Mouse (Mus musculus): ENCODE data around the gene Ccdc28b. TPM values are rescaled to one million over a fixed set of nuclear protein-coding genes. Genes with fewer than 3 reads are reported as not detected.

The Ccdc28b gene
- 10 to 100 TPM; 28.7 to 29.2 TPM for total RNA-seq (2021)
- long read RNA-seq, experiment 1, transcript Ccdc28b-201 (6 exons, 879 nt), result major isoform, 13 of 14 reads
- long read RNA-seq, experiment 1, partial matches to known transcripts, result 0 of 14 reads
- long read RNA-seq, experiment 1, other reads (novel, unspliced or antisense), result 1 of 14 reads
- long read RNA-seq, experiment 2, transcript Ccdc28b-201 (6 exons, 879 nt), result major isoform, 12 of 16 reads
- long read RNA-seq, experiment 2, partial matches to known transcripts, result 1 of 16 reads
- long read RNA-seq, experiment 2, other reads (novel, unspliced or antisense), result 0 of 16 reads

DNA sequence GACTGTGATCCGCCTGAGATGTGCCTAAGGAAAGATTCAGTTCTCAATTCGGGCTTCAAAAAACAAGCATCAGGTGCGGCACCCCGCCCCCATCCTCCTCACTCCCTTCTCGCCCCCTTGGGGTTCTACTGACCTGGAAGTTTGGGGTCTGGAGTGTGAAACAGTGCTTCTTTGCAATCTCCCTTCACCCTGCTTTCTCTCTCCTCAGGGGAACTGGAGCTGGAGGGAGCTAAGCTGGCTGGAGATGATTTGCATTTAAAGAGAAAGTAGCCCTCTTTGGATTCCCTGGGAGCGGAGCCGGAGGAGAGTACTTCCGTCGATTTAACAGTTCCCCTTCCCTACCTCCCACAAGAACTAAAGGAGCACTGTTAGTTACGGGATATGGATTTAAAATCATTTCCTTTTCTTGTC is at the start of gene Ccdc28b:
Gene Ccdc28b (minus strand): TSS at position 267 of the 411 bp plus-strand sequence.
- DNase-seq (ENCODE audit: low spot score), result peak; percentile 64

DNA sequence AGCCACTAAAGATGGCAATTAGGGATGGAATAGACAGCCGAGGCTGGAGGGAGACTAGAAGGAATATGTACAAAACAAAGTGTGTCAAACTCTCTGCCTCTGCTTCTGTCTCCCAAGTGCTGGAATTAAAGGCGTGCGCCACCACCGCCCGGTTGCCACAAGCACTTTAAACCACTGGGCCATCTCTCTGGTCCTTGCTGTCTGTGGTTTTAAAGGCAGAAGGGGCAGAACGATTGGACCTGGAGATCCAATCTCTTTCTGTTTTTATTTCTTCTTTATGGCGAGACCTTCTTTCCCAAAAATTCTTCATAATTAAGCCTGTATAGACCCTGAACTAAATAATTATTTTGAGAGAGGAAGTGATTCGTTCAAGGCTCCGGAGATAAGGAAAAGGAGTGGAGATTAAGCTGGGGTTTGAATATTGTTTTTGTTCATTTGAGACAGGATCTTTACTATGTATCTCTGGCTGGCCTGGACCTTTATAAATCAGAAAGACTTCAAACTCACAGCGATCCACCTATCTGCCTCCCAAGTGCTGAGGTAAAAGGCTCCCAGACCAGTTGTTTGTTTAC is 49.2 kb upstream of the Ccdc28b start:
- no peak for DNase-seq (ENCODE audit: low spot score)

DNA sequence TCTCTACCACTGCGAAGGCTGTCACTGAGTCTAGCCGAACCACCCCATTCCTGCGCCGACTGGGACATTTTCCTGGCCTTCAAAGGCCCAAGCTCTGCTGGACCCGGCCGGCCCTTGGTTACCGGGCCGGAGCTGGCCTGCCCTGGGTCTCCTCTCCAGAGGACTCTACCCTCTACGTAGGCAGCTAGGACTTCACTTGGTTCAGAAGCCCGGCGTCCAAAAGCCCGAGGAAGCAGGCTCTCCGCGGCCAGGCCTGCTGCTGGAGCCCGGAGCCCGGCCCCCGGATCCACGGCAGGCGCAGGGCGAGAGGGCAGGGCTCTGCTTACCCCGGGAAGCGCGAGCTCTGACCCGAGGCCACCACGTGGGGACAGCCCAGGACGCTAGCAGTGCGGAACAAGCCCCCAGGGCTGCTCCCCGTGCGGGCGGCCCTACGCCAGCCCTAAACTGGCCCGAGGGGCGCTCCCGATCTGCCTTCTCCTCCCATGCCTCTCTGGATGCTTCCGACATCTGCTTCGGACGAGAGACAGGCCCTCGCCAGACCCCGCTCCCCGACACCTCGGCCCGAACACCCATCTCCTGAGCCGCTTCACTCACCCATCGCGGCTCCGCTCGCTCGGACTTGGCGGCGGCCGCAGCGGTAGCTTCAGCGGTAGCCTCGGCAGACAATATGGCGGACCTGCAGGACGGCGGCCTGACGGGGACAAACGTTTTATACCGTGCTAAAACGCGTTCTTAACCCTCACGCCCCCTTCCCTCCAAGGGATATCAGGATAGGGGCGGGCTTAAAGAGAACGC is 48.5 kb upstream of the Ccdc28b start, which contains the start of gene Kpna6:
Gene Kpna6 (minus strand): TSS at position 685 of the 795 bp plus-strand sequence.
- peak; percentile 93 for DNase-seq (ENCODE audit: low spot score)

DNA sequence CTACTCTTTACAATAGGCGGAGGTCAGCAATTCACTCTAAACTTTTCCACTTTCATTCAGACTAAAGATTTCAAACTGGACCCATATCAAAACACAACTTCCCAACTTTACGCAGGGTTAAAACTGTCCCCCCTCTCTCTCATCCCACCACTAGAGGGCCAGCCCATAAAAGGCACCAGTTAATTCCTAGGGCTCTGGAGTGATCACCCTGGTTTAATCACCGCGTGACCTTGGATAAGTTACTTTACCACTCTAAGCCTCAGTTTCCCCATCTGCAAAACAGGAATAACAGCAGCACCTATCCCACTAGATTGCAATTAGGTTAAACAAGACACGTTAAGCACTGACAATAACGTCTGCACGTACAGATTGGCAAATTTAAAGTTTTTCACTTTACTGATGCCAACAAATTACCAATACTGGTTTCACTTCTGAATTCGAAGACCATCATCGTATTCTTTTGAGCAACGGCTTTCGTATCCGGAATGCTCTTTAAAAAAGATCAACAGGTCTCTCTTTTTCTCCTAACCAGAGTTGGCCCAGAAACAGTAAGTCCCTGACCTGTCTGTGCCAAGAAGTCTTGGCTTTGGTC is 47.8 kb upstream of the Ccdc28b start:
- DNase-seq (ENCODE audit: low spot score), result peak; percentile 55

DNA sequence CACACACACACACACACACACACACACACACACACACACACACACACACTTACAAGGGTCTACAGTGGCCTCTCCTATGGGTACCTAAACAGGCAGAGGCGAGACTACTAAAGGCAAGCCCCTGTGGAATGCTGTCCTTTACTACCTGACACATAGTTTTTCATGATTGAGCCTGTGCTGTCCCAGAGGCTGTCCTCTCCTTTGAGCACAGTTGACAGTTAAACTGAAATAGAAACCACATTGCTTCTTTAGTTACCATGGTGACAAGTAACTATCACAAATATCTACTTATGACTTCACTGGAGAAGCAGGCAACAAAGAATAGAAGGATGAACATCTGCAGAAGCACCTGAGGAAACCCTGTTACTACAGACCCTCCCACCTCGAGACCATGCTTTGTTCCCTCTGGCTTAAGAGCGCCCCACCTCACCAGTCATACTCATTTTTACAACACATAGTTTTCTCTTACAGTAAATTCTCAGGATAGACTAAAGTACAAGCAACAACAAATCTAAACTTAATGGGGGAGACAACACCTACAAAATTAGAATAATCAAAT is 38.6 kb upstream of the Ccdc28b start:
- DNase-seq (ENCODE audit: low spot score), result no peak

DNA sequence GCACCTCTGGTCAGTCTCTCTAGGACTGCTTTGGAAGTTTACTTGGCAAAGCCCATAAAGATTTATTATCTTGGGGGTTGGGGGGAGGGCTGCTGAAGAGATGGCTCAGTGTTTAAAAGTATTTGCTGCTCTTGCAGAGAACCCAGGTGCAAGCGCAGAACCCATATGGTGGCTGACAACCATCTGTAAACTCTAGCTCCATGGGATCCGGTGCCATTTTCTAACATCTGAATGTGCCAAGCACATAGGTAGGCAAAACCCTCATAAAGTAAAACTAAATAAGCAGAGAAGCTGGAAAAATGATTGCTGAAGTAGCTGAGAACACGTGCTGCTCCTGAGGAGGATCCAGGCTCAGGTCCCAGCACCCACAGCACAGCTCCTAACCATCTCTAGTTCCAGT is 37.8 kb upstream of the Ccdc28b start:
- no peak for DNase-seq (ENCODE audit: low spot score)

DNA sequence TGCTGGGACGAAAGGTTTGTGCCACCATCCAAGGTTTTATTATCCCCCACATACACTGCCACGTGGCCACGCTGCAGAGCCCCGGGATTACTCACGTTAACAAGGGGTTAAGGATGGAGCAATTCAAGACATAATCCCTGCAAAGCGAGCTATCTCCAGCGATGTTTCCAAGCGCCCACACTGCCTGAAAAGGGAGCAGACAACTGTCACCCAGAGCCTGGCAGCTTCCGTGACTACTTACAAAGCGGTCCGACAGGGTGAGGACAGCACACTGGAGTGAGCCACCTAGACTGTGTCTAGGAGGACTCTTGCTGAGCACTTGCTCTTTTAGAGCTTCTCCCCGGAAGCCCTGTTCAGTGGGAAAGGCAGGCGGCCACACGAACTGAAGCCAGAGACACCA is 31.0 kb upstream of the Ccdc28b start:
- DNase-seq (ENCODE audit: low spot score), result no peak

DNA sequence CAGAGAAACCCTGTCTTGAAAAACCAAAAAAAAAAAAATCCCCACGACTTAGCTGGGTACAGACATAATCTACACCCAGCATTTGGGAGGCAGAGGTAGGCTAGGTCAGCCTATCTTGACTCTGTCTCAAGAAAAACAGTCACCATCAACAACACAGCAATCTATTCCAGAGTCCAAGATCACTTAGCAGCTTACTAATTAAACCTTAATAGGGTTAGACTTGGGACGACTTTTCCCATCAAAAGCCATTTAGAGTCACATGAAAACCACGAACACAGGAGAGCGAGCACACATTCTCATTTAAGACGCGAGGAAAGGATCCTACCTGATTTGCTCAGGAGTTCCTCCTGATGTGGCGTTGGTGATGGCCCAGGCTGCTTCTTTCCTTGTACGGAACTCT is 26.6 kb upstream of the Ccdc28b start:
- DNase-seq (ENCODE audit: low spot score), result no peak

DNA sequence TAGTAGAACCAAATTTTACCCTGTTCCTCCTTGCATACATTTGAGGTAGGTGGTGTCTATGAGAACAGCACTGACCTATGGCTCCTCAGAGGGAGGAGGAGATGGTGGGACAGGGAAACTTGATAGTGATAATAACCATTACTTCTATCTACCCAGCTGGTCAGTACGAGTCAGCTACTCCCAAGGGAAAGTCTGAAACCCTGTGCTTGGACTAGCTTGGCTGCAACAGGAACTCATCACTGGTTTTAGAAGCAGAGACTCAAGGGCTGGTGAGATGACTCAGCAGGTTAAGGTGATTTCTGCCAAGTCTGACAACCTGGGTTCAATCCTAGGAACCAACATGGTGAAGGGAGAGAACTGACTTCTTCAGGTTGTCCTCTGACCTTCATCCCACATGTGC is 24.9 kb upstream of the Ccdc28b start:
- DNase-seq (ENCODE audit: low spot score), result no peak

DNA sequence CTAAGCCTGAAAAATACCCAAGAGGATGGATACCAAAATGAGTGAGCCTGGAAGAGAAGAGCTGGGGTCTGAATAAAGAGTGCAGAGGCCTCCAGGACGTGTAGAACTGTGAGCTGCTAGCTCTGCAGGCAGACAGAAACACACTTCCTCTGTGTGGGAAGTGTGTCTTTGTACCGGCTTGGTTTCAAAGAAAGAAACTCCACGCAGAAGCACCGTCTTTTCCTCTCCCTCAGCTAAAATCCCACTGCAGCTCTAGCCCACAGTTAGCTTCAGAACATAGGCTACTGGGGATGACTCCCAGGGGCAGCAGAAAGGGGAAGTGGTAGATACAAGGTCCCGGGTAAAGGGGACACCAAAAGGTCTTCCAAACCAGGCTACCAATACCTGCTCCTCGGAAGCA is 21.5 kb upstream of the Ccdc28b start:
- no peak for DNase-seq (ENCODE audit: low spot score)

DNA sequence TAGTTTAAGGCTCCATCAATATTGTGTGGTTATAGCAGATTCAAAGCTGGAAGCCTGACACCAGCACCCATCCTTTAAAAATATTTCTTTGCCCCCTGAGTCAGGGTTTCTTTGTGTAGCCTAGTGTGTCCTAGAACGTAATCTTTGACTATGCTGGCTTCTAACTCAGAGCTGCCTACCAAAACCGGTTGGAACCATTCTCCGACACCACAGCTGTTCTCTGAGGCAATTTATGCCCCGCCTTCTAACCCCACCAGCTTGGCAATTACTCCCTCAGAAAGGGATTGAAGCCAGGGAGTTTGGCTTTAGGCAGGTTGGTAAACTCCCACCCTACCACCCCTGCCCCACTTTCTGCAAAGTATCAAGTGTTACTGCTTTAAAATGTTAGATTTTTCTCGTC is 18.0 kb upstream of the Ccdc28b start:
- DNase-seq (ENCODE audit: low spot score), result peak; percentile 13

DNA sequence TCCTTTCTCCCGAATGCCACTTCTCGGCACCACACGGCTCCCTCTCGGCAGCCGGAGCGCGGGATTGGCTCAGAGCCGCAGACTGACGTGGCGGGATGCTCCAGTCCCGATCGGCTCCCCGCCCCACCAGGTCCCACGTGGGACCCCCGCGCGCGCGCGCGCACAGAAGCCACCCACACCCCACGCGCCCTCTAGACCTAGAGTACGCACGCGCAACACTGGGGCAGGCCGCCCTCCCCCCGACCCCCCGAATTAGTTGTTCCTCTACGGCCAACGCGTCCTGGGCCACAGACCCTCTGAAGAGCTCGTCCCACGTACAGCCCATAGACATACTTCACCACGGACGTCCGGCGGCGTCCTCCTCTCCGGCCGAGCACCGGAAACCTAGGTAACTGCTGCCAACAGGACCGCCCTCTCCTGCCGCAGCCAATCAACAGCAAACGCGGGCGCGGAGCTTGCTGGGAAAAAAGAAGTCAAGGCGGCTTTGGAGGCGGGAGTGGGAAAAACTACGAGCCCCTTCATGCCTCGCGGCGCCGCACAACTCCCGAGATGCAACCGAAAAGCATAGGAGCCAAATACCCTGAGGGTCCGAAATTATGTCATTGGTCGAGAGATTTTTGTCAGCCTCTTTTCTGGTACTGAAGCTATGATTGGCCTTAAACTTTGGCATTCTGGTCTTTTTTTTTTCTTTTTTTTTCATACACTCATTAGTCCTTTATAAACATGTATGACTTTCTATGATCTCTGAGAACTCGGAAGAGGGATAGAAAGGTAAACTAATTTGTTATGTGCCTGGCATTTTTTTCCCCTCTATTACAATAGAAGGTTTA is 17.1 kb upstream of the Ccdc28b start, which contains the start of gene Txlna:
Gene Txlna (minus strand): TSS at position 428 of the 830 bp plus-strand sequence.
- DNase-seq (ENCODE audit: low spot score), result peak; percentile 97

DNA sequence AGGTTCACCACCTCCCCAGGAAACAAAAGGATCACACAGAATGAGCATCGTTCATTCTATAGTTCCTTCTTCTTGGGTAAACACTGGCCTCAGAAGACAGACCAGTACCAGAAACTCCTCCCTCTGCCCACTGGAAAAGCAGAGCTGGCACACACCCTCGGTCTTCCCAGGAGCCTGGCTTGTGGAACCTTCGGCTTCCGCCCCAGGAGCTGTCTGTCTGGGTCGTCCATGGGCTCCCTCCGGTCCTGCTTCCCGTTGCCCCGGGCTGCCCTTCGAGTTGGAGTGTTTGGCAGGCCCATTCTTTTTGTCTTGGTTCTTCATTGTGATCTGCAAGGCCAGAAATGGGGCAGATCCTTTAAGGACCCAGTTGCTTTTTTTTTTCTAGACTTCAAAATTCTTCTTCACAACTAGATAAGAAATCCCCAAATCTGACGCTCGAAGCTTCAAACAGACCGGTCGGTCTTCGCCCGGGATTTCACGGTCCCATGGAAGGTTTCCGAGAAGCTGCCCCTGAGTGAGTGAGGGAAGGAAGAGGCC is 16.4 kb upstream of the Ccdc28b start:
- DNase-seq (ENCODE audit: low spot score), result peak; percentile 14

DNA sequence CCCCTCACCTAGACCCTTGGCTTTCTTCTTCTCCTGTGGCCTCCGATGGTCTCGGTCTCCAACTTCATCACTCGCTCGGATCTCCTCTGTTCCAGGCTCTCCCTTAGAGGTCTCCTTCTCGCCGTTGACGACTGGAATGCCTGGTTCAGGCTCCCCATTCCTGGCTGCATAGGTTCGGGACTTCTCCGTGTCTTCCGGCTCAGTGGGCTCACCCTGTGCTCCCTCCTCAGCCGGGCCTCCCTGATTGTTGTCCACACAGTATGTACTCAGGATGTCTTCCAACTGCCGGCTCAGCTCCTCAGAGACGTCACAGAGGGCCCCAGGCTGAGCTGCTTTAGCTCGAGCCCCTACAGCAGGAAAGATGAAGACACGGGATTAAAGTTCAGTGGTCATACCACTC is 15.5 kb upstream of the Ccdc28b start:
- DNase-seq (ENCODE audit: low spot score), result no peak

DNA sequence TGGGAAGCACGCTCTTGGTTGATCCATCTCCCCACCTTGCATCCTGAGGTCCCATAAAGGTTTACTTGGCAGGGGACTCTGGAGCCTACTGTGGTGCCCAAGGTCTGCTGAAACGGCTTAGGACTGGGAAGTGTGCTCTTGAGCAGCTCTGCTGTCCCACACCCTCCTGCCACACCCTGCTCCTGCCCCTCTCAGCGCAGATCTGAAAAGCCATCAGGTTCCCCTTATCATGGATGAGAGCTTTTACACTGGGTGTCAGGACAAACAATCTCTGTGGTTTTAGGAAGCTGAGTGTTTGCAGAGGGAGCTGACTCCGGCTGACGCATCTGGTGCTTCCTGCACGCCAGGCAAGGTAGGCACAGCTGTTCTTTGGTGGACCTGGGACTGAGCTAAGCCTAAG is 10.1 kb upstream of the Ccdc28b start:
- no peak for DNase-seq (ENCODE audit: low spot score)

DNA sequence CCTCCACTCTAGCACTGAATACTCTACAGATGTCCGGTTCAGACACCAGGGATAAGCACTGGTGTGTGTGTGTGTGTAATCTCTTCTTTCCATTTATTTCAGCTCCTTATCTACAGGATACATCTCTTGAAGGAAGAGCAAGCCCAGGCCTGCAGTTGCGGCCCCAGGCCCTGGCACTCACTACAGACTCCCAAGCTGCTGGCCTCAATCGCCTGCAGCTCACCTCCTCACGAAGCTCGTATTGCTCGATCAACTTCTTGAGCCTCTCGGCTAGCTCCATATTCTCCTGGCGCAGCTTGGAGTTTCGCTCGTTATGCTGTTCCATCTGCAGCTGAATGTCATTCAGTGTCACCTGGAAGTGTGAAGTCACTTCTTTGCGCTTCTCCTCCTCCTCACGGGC is 8.1 kb upstream of the Ccdc28b start:
- DNase-seq (ENCODE audit: low spot score), result no peak

DNA sequence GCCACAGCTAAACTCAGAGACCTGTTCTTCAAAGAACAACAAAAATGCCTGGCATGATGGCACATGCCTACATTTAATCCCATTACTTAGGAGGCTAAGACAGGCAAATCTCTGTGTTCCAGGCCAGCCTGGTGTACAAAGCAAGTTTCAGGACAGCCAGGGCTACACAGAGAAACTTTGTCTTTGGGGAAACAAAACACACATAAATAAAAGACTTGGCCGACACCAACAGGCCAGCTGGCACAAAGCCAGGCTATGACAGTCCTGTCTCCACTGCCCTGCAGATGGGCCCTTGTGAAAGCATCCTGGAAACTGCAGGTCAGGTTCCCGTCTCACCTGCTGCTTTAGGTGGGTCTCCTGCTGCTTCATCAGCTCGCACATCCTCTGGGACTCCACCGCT is 7.2 kb upstream of the Ccdc28b start:
- DNase-seq (ENCODE audit: low spot score), result no peak

DNA sequence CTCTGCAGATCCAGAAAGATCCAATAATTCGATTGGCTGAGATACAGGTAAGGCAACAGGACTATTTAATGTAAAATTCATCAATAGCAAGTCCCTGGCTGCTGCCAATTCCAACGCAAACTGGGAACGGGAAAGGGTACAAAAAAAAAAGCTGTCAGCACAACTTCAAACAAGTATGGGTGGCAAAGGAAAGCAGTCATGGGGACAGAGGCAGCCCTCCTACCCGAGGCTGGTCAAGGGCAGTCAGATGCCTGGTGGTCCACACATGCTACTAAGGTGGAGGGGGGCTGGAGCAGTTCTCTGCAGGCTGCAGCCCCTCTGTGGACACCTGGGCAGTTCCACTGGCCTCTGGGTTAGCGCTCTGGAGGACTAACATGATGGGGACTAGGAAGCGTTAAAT is 2.3 kb upstream of the Ccdc28b start:
- no peak for DNase-seq (ENCODE audit: low spot score)

DNA sequence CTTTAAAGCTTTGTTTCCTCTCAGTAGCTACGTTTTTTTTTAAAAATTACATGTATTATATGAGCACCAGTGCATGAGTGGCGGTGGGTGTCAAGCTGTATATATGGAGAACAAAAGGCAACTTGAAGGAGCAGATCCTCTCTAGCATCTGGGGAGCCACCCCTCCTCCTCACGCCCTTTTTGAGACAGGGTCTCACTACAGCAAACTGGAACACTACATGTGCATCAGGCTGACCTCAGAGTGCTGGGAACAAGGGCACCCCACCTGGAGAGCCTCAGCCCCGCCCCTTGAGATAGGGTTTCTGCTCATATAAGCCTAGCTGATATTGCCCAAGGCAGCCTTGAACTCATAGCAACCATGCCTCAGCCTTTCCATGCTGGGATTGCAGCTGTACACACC is 1.7 kb upstream of the Ccdc28b start:
- DNase-seq (ENCODE audit: low spot score), result no peak

DNA sequence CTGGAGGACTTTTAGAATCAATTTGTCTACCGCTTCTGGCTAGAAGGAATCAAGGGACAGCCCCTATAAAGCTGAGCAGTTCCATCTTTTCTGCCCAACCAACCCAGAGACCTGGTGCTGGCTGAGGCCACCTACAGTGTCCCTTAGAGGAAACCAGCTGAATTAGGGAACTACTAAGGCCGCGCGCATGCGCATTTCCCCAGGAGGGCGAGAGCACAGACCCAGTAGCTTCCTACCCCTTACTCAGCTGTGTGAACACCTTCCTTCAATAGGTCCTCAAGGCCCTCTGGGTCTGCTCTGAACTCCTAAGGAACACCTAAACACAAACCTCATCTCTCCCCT is 1.3 kb upstream of the Ccdc28b start:
- no peak for DNase-seq (ENCODE audit: low spot score)

Data from gastrocnemius, adult 18-20 months (tissue).